Mouse (Mus musculus): ENCODE results near the gene Cblc. TPM values are rescaled to one million over a fixed set of nuclear protein-coding genes. Genes with fewer than 3 reads are reported as not detected.

Cblc gene
- polyA plus RNA-seq, 1 experiment from 2014 or later, result not detected

DNA sequence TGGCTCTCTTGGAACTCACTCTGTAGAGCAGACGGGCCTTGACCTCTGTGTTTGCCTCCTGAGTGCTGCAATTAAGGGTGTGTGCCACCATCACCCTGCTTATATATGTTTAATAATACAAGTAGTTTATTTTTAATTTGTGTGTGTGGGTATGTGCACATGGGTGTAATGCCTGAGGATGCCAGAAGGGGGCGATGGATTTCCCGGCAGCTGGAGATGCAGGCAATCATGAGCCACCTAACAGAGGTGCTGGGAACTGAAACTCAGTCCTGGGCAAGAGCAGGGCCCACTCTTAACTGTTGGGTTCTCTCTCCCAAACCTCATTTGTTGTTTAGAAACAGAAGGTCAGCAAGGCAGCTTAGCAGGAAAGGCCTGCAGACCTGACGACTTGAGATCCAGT lies 16.7 kb downstream of the Cblc start:
- WGBS, result 79% methylated on average over 4 of the region's 4 CpGs
- DNase-seq (ENCODE audit: low spot score, missing footprints) (no peak), ATAC-seq (ENCODE audit: low FRiP score) (no peak)
- H3K9ac ChIP-seq (ENCODE audit: low read length), result no peak overlapping the region
- H3K27ac ChIP-seq (ENCODE audit: low read depth, low read length), result no peak overlapping the region
- no peak overlapping the region for H3K4me3 ChIP-seq (ENCODE audit: low read depth, low read length)
- H3K9me3 ChIP-seq (ENCODE audit: control insufficient read depth, low read length), result no peaks in the 10 kb centered on the region; the same call in 1 of the 2 replicates
- no peaks in the 10 kb centered on the region for H3K36me3 ChIP-seq (ENCODE audit: control insufficient read depth, insufficient read depth, low read length)
- H3K27me3 ChIP-seq (ENCODE audit: control insufficient read depth, insufficient read depth, low read length), result no peaks in the 10 kb centered on the region
- H3K4me2 ChIP-seq, result no peak overlapping the region
- H3K4me1 ChIP-seq (ENCODE audit: control insufficient read depth, insufficient read depth, low read length), result no peaks in the 10 kb centered on the region

DNA sequence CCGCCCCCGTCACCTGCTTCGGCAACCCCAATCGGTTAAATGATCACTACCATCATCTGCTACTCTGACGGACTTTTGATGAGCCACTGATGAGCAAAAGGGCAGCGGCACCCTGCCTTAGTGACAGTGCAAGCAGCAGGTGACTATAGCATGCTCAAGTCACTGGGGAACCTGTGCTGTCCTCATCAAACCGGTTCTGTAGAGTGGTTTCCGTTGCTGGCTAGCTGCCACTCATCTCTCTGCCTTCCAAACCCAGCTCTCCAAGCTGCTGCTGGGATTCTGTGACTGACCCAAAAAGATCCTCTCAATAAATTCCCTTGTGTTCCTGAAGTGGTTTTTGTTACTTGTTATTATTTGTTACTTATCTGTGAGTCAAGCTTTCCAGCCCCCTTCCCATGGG lies 18.0 kb downstream of the Cblc start:
- Histone ChIP-seq H3K36me3 (ENCODE audit: control insufficient read depth, insufficient read depth, low read length) (no peaks in the 10 kb centered on the region), H3K4me3 (ENCODE audit: low read depth, low read length) (no peak overlapping the region), H3K4me2 (no peak overlapping the region), H3K27me3 (ENCODE audit: control insufficient read depth, insufficient read depth, low read length) (no peaks in the 10 kb centered on the region), H3K27ac (ENCODE audit: low read depth, low read length) (no peak overlapping the region), H3K9me3 (ENCODE audit: control insufficient read depth, low read length) (no peaks in the 10 kb centered on the region; the same call in 1 of the 2 replicates), H3K9ac (ENCODE audit: low read length) (no peak overlapping the region), H3K4me1 (ENCODE audit: control insufficient read depth, insufficient read depth, low read length) (no peaks in the 10 kb centered on the region)
- ATAC-seq (ENCODE audit: low FRiP score) (no peak), DNase-seq (ENCODE audit: low spot score, missing footprints) (no peak)
- WGBS, result 87% methylated on average over 8 of the region's 8 CpGs

DNA sequence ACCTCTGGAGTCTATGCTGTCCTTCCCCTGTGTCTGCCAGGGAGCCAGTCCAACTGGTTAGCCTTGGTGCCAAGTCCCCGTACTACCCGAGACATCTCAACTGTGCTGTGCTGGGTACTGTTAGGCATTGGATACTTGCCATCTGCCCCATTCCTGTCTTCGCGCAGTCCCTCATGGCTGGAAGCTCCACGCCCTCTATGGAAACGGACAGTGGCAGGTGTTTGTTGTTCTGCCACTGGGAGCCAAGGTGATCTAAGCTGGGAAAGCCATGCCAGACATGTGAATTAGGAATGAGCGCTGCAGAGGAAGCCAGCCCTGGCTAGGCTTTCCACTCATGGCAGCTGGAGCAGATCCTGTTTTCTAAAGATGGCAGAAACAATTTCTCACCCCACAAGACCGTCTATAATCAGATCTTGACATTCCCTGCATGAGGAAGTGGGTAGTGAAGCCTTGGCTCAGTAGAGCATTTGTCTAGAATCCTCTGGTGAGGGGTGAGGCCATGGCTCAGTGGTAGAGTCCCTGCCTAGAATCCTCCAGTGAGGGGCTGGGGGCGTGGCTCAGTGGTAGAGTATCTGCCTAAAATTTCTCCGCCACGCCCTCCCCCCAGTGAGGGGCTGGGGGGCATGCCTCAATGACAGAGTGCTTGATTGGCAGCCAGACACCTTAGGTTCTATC lies 19.4 kb downstream of the Cblc start:
- H3K36me3 ChIP-seq (ENCODE audit: control insufficient read depth, insufficient read depth, low read length), result no peaks in the 10 kb centered on the region
- no peaks in the 10 kb centered on the region for H3K4me1 ChIP-seq (ENCODE audit: control insufficient read depth, insufficient read depth, low read length)
- 93% methylated on average over 11 of the region's 11 CpGs for WGBS
- no peaks in the 10 kb centered on the region for H3K27me3 ChIP-seq (ENCODE audit: control insufficient read depth, insufficient read depth, low read length)
- no peak overlapping the region for H3K9ac ChIP-seq (ENCODE audit: low read length)
- DNase-seq (ENCODE audit: low spot score, missing footprints) (no peak), ATAC-seq (ENCODE audit: low FRiP score) (no peak)
- no peak overlapping the region for H3K4me2 ChIP-seq
- H3K27ac ChIP-seq (ENCODE audit: low read depth, low read length), result no peak overlapping the region
- H3K4me3 ChIP-seq (ENCODE audit: low read depth, low read length), result no peak overlapping the region
- no peaks in the 10 kb centered on the region; the same call in 1 of the 2 replicates for H3K9me3 ChIP-seq (ENCODE audit: control insufficient read depth, low read length)

DNA sequence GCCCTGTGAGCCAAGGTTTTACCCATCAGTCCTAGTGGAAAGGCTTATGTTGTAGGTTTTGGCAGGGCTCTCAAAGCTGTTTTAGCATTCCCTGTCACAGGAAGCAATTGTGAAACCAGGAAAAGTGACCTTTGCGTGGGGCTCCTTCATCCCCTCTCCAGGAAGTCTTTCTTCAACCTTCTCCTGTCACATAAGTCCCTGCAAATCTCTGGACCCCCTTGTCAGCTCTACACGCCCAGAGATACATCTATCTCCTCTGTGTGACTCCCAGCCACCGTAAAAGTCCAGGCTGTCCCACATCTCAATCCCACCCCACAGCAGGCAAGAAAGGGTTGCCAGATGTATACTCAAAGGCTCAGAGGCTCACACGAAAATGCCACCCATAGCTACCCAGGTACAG lies 24.9 kb downstream of the Cblc start:
- Histone ChIP-seq H3K36me3 (ENCODE audit: control insufficient read depth, insufficient read depth, low read length) (no peaks in the 10 kb centered on the region), H3K4me3 (ENCODE audit: low read depth, low read length) (no peak overlapping the region), H3K4me1 (ENCODE audit: control insufficient read depth, insufficient read depth, low read length) (peaks cover 13% of the 10 kb centered on the region), H3K27me3 (ENCODE audit: control insufficient read depth, insufficient read depth, low read length) (peaks cover 24% of the 10 kb centered on the region), H3K4me2 (no peak overlapping the region), H3K27ac (ENCODE audit: low read depth, low read length) (no peak overlapping the region), H3K9me3 (ENCODE audit: control insufficient read depth, low read length) (no peaks in the 10 kb centered on the region), H3K9ac (ENCODE audit: low read length) (no peak overlapping the region)
- no peak for ATAC-seq (ENCODE audit: low FRiP score)
- WGBS, result 59% methylated on average over 4 of the region's 4 CpGs
- DNase-seq (ENCODE audit: low spot score, missing footprints), result no peak

DNA sequence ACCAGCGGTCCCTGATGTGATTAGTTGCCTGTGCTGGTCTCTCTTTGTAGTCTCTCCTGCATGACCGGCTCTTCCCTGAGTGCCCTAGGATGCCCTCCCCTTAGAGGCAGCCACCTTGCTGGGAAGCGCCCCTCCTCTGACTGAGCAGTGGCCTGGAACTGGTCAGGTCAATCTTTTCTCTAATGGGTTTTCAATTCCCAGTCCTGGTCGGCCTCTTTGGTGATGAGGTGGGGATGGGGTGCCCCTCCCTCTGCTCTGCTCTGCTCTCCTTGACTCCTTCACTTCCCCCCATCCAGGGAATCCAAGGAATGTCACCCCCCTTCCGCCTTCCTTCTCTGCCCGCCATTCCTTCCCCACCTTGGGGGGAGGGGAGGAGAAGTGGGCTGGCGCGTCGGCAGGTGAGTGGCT lies 25.6 kb downstream of the Cblc start, which contains the start of gene Bcam:
Gene Bcam (minus strand): TSS at position 33 of the 408 bp plus-strand sequence.
- DNase-seq (ENCODE audit: low spot score, missing footprints) (no peak), ATAC-seq (ENCODE audit: low FRiP score) (peak; percentile 51)
- Histone ChIP-seq H3K4me1 (ENCODE audit: control insufficient read depth, insufficient read depth, low read length) (peaks cover 13% of the 10 kb centered on the region), H3K9ac (ENCODE audit: low read length) (peak within 1 kb of the TSS; percentile 59), H3K9me3 (ENCODE audit: control insufficient read depth, low read length) (no peaks in the 10 kb centered on the region), H3K27me3 (ENCODE audit: control insufficient read depth, insufficient read depth, low read length) (peaks cover 24% of the 10 kb centered on the region), H3K4me2 (peak within 1 kb of the TSS; percentile 77), H3K4me3 (ENCODE audit: low read depth, low read length) (peak within 1 kb of the TSS; percentile 34), H3K36me3 (ENCODE audit: control insufficient read depth, insufficient read depth, low read length) (no peaks in the 10 kb centered on the region), H3K27ac (ENCODE audit: low read depth, low read length) (no peak within 1 kb of the TSS)
- 2% methylated on average over 7 of the region's 9 CpGs for WGBS

DNA sequence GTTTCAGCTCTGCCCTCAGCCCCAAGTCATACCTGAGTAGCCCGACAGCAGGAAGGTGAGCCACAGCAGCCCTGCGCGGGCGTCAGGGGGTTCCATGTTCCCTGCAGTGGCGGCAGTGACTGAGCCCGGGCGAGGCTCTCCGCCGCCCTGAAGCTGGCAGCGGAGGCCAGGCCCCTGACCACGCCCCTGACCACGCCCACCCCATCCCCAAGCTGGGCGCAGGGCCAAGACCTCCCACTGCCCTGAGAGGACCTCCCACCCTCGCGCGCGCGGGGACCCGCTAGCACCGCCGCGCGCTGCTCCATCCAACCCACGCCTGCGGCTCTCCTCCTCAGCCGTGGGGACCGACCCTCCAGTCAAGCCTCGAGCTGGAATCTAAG lies 26.2 kb downstream of the Cblc start:
- ATAC-seq (ENCODE audit: low FRiP score), result peak; percentile 89
- WGBS, result under 1% methylated on average over 26 of the region's 28 CpGs
- H3K27ac ChIP-seq (ENCODE audit: low read depth, low read length), result no peak overlapping the region

DNA sequence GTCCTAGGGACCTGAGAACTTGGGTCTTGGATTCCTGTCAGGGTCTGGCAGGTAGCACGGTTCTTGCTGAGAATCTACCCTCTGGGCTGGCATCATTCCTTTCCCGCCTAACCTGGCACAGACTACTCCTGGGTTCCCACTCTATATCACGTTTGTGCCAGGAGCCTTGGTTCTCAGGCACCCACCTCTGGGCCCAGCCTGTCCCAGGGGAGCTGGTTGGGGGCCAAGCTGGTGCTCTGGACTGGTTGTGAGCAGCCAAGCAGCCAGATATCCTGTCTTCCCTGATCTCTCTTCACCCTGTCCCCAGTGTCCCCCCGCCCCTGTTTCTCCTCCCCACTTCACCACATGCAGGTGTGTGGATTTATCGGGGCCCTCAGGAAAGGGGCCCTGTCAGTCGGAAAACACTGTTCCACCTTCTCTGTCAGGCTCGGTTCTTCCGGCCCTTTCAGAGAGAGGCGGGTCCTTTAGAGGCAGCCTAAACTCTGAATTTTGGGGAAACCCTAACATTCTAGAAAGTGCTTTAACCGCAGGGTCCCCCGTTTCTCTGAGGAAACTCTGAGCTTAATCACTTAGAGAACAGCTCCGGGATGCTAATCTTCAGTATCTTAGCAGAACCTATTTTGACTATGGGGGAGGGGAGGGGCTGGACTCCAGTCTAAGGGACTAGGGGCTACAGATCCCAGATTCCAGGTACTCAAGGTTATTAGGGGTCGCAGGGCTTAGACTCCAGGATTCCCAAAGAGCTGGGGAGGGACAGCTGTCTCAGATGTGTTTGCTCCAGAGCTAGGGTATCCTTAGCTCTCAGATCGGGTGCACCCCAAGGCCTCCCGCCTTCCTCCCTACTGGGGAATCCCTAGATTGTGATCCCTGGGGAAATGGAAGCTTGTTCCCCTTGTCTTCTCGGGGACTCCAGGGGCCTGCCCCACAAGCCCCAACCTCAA lies 26.9 kb downstream of the Cblc start:
- Histone ChIP-seq H3K27ac (ENCODE audit: low read depth, low read length) (no peak overlapping the region), H3K36me3 (ENCODE audit: control insufficient read depth, insufficient read depth, low read length) (no peaks in the 10 kb centered on the region), H3K4me1 (ENCODE audit: control insufficient read depth, insufficient read depth, low read length) (peaks cover 13% of the 10 kb centered on the region), H3K4me3 (ENCODE audit: low read depth, low read length) (peak overlapping the region; percentile 34), H3K27me3 (ENCODE audit: control insufficient read depth, insufficient read depth, low read length) (peaks cover 24% of the 10 kb centered on the region), H3K9ac (ENCODE audit: low read length) (peak overlapping the region; percentile 59), H3K4me2 (peak overlapping the region; percentile 77), H3K9me3 (ENCODE audit: control insufficient read depth, low read length) (no peaks in the 10 kb centered on the region)
- peak; percentile 88 for DNase-seq (ENCODE audit: low spot score, missing footprints)
- 10% methylated on average over 16 of the region's 16 CpGs for WGBS
- ATAC-seq (ENCODE audit: low FRiP score), result peak; percentile 28; the same call in 1 of the 2 replicates

More for the DNA sequence above, 26.2 kb downstream of the Cblc start:
- no peaks in the 10 kb centered on the region for H3K36me3 ChIP-seq (ENCODE audit: control insufficient read depth, insufficient read depth, low read length)
- peak; percentile 99 for DNase-seq (ENCODE audit: low spot score, missing footprints)
- peak overlapping the region; percentile 34 for H3K4me3 ChIP-seq (ENCODE audit: low read depth, low read length)
- H3K9me3 ChIP-seq (ENCODE audit: control insufficient read depth, low read length), result no peaks in the 10 kb centered on the region
- peaks cover 24% of the 10 kb centered on the region for H3K27me3 ChIP-seq (ENCODE audit: control insufficient read depth, insufficient read depth, low read length)
- H3K4me2 ChIP-seq, result peak overlapping the region; percentile 77
- H3K4me1 ChIP-seq (ENCODE audit: control insufficient read depth, insufficient read depth, low read length), result peaks cover 13% of the 10 kb centered on the region
- H3K9ac ChIP-seq (ENCODE audit: low read length), result peak overlapping the region; percentile 59

DNA sequence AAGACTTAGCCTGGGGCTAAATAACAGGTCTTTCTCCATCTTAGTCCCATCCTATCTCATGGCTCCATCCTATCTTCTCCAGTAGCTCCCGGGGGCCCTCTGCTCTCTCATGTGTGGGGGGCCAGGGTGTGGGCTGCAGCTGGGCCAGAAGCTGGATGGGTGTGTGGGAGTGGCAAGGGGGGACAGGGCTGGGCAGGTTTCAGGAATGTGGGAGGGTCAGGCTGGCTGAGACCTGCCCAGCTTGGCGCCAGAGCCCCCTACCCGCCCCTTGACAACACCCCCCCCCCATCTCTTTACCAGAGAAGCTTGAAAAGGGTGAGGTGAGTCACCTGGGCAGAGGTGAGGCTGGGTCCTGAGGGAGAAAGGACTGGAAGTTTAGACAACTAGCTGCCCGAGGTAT lies 27.6 kb downstream of the Cblc start:
- no peak for ATAC-seq (ENCODE audit: low FRiP score)
- Histone ChIP-seq H3K4me2 (no peak overlapping the region), H3K9me3 (ENCODE audit: control insufficient read depth, low read length) (no peaks in the 10 kb centered on the region), H3K4me3 (ENCODE audit: low read depth, low read length) (no peak overlapping the region), H3K36me3 (ENCODE audit: control insufficient read depth, insufficient read depth, low read length) (no peaks in the 10 kb centered on the region), H3K9ac (ENCODE audit: low read length) (no peak overlapping the region), H3K4me1 (ENCODE audit: control insufficient read depth, insufficient read depth, low read length) (peaks cover 13% of the 10 kb centered on the region), H3K27ac (ENCODE audit: low read depth, low read length) (no peak overlapping the region), H3K27me3 (ENCODE audit: control insufficient read depth, insufficient read depth, low read length) (peaks cover 24% of the 10 kb centered on the region)
- no peak for DNase-seq (ENCODE audit: low spot score, missing footprints)
- 27% methylated on average over 4 of the region's 4 CpGs for WGBS

- Histone ChIP-seq H3K27me3 (ENCODE audit: control insufficient read depth, insufficient read depth, low read length) (peaks cover 24% of the 10 kb centered on the region), H3K36me3 (ENCODE audit: control insufficient read depth, insufficient read depth, low read length) (no peaks in the 10 kb centered on the region), H3K9me3 (ENCODE audit: control insufficient read depth, low read length) (no peaks in the 10 kb centered on the region), H3K27ac (ENCODE audit: low read depth, low read length) (no peak overlapping the region), H3K9ac (ENCODE audit: low read length) (no peak overlapping the region), H3K4me3 (ENCODE audit: low read depth, low read length) (no peak overlapping the region), H3K4me2 (no peak overlapping the region), H3K4me1 (ENCODE audit: control insufficient read depth, insufficient read depth, low read length) (peaks cover 13% of the 10 kb centered on the region)
- ATAC-seq (ENCODE audit: low FRiP score) (no peak), DNase-seq (ENCODE audit: low spot score, missing footprints) (no peak)
- 60% methylated on average over 14 of the region's 14 CpGs for WGBS
These were observed 28.4 kb downstream of the Cblc start for GRCm38 (mm10) chr7:19768251-19768650.
